Mouse (Mus musculus): ENCODE results near the gene B430305J03Rik. TPM values are rescaled to one million over a fixed set of nuclear protein-coding genes. Genes with fewer than 3 reads are reported as not detected.

Gene B430305J03Rik
- polyA plus RNA-seq, 1 experiment, result 2.4 TPM

DNA sequence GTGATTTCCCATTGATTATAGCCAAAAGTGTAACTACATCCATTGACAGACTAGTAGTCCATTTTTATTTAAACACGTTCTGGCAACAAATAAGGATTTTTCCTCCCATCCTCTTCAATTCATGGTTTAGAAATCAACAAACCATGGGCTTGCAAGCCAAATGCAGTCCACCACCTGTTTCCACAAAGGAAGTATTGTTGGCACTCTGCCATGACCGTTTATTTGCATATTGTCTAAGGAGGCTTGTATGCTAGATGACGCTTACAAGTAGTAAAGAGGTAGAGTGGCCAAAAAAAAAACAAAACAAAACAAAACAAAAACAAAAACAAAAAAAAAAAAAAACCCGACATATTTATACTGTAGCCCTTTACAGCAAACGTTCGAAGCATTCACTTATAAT is 7.6 kb downstream of the B430305J03Rik start:
- Histone ChIP-seq H3K4me3 (no peak overlapping the region), H3K4me2 (ENCODE audit: low read depth) (no peak overlapping the region), H3K27me3 (ENCODE audit: control insufficient read depth, insufficient read depth, insufficient read length) (no peaks in the 10 kb centered on the region), H3ac (ENCODE audit: control insufficient read depth, insufficient read length) (no peak overlapping the region), H3K79me2 (ENCODE audit: control insufficient read depth, insufficient read depth) (no peaks in the 10 kb centered on the region), H3K36me3 (ENCODE audit: control insufficient read depth, insufficient read depth) (no peaks in the 10 kb centered on the region)
- TF ChIP-seq TCF3 (IDR thresholded peaks at IDR 0.05; ENCODE audit: insufficient read length, low read depth) (no peak), USF1 (IDR thresholded peaks at IDR 0.05; ENCODE audit: low read depth) (no peak), MYOD1 (IDR thresholded peaks at IDR 0.05; ENCODE audit: control insufficient read depth in 1 of 3, insufficient read length in 2 of 3, low read depth in 2 of 3) (no peak), MAX (IDR thresholded peaks at IDR 0.05; ENCODE audit: low read depth) (no peak), POLR2A (IDR thresholded peaks at IDR 0.05; ENCODE audit: insufficient read length, low read depth) (no peak), E2F4 (IDR thresholded peaks at IDR 0.05; ENCODE audit: insufficient read depth) (no peak), MYOG (IDR thresholded peaks at IDR 0.05; ENCODE audit: control insufficient read depth in 1 of 3, insufficient read depth in 1 of 3, insufficient read length in 2 of 3, low read depth in 2 of 3) (no peak), CEBPB (IDR thresholded peaks at IDR 0.05; ENCODE audit: insufficient read depth, poor library complexity, severe bottlenecking) (no peak), TCF12 (IDR thresholded peaks at IDR 0.05; ENCODE audit: insufficient read depth, poor library complexity, severe bottlenecking) (no peak), SRF (IDR thresholded peaks at IDR 0.05; ENCODE audit: control insufficient read depth, insufficient read length, low read depth) (no peak), POLR2AphosphoS2 (IDR thresholded peaks at IDR 0.05; ENCODE audit: insufficient read length, low read depth) (no peak), REST (IDR thresholded peaks at IDR 0.05; ENCODE audit: insufficient read depth, insufficient read length) (no peak)

DNA sequence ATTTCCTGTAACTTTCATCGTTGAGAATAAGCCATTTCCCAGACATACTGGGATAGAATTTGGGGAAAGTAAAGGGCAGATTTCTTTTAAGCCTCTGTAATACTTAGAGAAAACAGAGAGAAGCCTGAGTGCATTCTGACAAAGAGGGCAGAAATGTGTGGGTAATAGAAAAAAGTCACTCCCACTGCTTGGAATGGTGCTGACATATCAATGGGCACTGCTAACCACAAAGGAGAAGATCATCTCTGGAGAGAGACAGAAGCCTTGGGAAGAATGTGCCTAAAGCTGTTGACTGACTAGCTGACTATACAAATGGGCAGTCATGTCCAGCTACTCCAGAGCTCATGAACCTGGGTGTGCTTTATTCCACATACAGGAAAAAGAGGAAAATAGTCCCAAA is 10.3 kb downstream of the B430305J03Rik start:
- no peaks in the 10 kb centered on the region for H3K79me2 ChIP-seq (ENCODE audit: control insufficient read depth, insufficient read depth)
- no peak overlapping the region for H3K4me3 ChIP-seq
- TF ChIP-seq E2F4 (IDR thresholded peaks at IDR 0.05; ENCODE audit: insufficient read depth) (no peak), POLR2A (IDR thresholded peaks at IDR 0.05; ENCODE audit: insufficient read length, low read depth) (no peak), MAX (IDR thresholded peaks at IDR 0.05; ENCODE audit: low read depth) (no peak), MYOD1 (IDR thresholded peaks at IDR 0.05; ENCODE audit: control insufficient read depth in 1 of 3, insufficient read length in 2 of 3, low read depth in 2 of 3) (no peak)
- H3K36me3 ChIP-seq (ENCODE audit: control insufficient read depth, insufficient read depth), result no peaks in the 10 kb centered on the region
- H3K27me3 ChIP-seq (ENCODE audit: control insufficient read depth, insufficient read depth, insufficient read length), result no peaks in the 10 kb centered on the region
- no peak overlapping the region for H3ac ChIP-seq (ENCODE audit: control insufficient read depth, insufficient read length)
- H3K4me2 ChIP-seq (ENCODE audit: low read depth), result no peak overlapping the region

DNA sequence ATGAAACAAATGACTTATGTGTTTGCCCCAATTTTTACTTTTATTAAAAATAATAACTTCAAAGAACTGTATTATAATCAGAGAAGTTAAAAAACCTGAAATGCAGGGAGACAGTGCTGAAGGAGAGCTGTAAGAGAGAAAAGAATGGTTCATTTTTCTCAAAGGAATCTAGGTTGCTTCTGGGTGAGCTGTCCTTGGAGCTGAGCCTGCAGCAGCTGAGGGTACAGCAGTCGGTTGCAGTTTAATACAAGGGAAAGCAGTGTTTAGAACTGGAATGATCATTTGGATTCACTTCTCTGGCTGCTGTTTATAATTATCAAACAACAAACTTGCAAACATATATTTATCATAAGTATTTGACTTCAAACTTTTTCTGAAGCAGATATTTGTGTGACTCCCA is 16.3 kb downstream of the B430305J03Rik start:
- Histone ChIP-seq H3K36me3 (ENCODE audit: control insufficient read depth, insufficient read depth) (no peaks in the 10 kb centered on the region), H3K4me2 (ENCODE audit: low read depth) (no peak overlapping the region), H3ac (ENCODE audit: control insufficient read depth, insufficient read length) (no peak overlapping the region), H3K27me3 (ENCODE audit: control insufficient read depth, insufficient read depth, insufficient read length) (no peaks in the 10 kb centered on the region), H3K4me3 (no peak overlapping the region), H3K79me2 (ENCODE audit: control insufficient read depth, insufficient read depth) (no peaks in the 10 kb centered on the region)
- no peak for TF ChIP-seq E2F4 (IDR thresholded peaks at IDR 0.05; ENCODE audit: insufficient read depth)
- no peak for TF ChIP-seq SRF (IDR thresholded peaks at IDR 0.05; ENCODE audit: control insufficient read depth, insufficient read length, low read depth)
- TF ChIP-seq USF1 (IDR thresholded peaks at IDR 0.05; ENCODE audit: low read depth), result no peak
- TF ChIP-seq MYOD1 (IDR thresholded peaks at IDR 0.05; ENCODE audit: control insufficient read depth in 1 of 3, insufficient read length in 2 of 3, low read depth in 2 of 3), result no peak
- no peak for TF ChIP-seq TCF12 (IDR thresholded peaks at IDR 0.05; ENCODE audit: insufficient read depth, poor library complexity, severe bottlenecking)
- TF ChIP-seq POLR2AphosphoS2 (IDR thresholded peaks at IDR 0.05; ENCODE audit: insufficient read length, low read depth), result no peak
- no peak for TF ChIP-seq POLR2A (IDR thresholded peaks at IDR 0.05; ENCODE audit: insufficient read length, low read depth)
- no peak for TF ChIP-seq TCF3 (IDR thresholded peaks at IDR 0.05; ENCODE audit: insufficient read length, low read depth)
- TF ChIP-seq MYOG (IDR thresholded peaks at IDR 0.05; ENCODE audit: control insufficient read depth in 1 of 3, insufficient read depth in 1 of 3, insufficient read length in 2 of 3, low read depth in 2 of 3), result no peak
- TF ChIP-seq REST (IDR thresholded peaks at IDR 0.05; ENCODE audit: insufficient read depth, insufficient read length), result no peak
- no peak for TF ChIP-seq CEBPB (IDR thresholded peaks at IDR 0.05; ENCODE audit: insufficient read depth, poor library complexity, severe bottlenecking)
- TF ChIP-seq MAX (IDR thresholded peaks at IDR 0.05; ENCODE audit: low read depth), result no peak

DNA sequence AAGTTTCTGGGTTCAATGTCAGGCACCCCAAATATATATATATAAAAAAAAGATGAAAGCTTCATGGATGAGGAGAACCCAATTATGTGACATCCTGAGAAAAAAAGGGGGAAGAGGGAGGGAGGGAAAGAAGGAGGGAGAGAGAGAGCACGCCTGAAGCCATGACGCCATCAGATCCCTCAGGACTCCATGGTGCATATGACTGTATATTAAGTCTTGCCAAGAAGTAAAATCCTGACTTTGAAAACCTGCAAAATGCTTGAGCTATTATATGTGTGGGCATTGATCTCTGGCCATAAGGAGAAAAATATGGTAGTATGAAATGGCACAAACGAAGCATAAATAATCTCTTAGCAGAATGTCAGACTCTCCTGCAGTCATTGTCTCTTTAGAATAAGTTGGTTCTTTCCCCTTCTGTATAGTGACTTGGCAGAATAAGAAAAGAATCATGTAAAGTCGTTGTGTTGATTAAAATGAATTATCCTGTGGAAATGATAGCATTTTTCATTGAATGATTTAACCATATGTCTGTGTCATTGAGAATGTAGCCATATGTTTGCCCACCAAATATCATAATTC is 17.6 kb downstream of the B430305J03Rik start:
- Histone ChIP-seq H3K79me2 (ENCODE audit: control insufficient read depth, insufficient read depth) (no peaks in the 10 kb centered on the region), H3K4me3 (no peak overlapping the region), H3K27me3 (ENCODE audit: control insufficient read depth, insufficient read depth, insufficient read length) (no peaks in the 10 kb centered on the region), H3K36me3 (ENCODE audit: control insufficient read depth, insufficient read depth) (no peaks in the 10 kb centered on the region), H3K4me2 (ENCODE audit: low read depth) (no peak overlapping the region), H3ac (ENCODE audit: control insufficient read depth, insufficient read length) (no peak overlapping the region)
- TF ChIP-seq SRF (IDR thresholded peaks at IDR 0.05; ENCODE audit: control insufficient read depth, insufficient read length, low read depth) (no peak), POLR2AphosphoS2 (IDR thresholded peaks at IDR 0.05; ENCODE audit: insufficient read length, low read depth) (no peak), USF1 (IDR thresholded peaks at IDR 0.05; ENCODE audit: low read depth) (no peak), E2F4 (IDR thresholded peaks at IDR 0.05; ENCODE audit: insufficient read depth) (no peak), REST (IDR thresholded peaks at IDR 0.05; ENCODE audit: insufficient read depth, insufficient read length) (no peak), TCF3 (IDR thresholded peaks at IDR 0.05; ENCODE audit: insufficient read length, low read depth) (no peak), TCF12 (IDR thresholded peaks at IDR 0.05; ENCODE audit: insufficient read depth, poor library complexity, severe bottlenecking) (no peak)

DNA sequence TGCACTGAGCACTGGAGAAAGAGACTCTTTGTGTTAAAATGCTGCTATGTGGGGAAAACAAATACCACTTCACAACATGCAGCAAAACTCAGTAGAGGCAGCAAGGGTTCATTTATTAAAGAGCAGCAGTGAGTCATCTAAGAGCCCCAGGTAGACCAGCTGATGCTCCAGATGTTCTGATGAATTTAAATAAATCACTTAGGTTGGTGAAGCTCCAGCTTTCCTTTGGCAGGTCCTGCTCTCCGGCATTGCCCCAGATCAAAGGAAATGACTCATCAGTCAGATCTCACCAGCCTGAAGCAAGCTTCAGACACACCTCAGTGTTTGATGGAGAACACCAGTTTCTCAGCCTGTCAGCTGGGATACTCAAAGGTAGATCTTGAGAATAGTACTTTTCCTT is 20.1 kb downstream of the B430305J03Rik start:
- H3K4me2 ChIP-seq (ENCODE audit: low read depth), result no peak overlapping the region
- H3K27me3 ChIP-seq (ENCODE audit: control insufficient read depth, insufficient read depth, insufficient read length), result no peaks in the 10 kb centered on the region
- no peak overlapping the region for H3ac ChIP-seq (ENCODE audit: control insufficient read depth, insufficient read length)
- TF ChIP-seq E2F4 (IDR thresholded peaks at IDR 0.05; ENCODE audit: insufficient read depth), result no peak
- TF ChIP-seq POLR2A (IDR thresholded peaks at IDR 0.05; ENCODE audit: insufficient read length, low read depth), result no peak
- no peak for TF ChIP-seq SRF (IDR thresholded peaks at IDR 0.05; ENCODE audit: control insufficient read depth, insufficient read length, low read depth)
- no peak for TF ChIP-seq TCF3 (IDR thresholded peaks at IDR 0.05; ENCODE audit: insufficient read length, low read depth)
- TF ChIP-seq MYOG (IDR thresholded peaks at IDR 0.05; ENCODE audit: control insufficient read depth in 1 of 3, insufficient read depth in 1 of 3, insufficient read length in 2 of 3, low read depth in 2 of 3), result no peak
- no peak for TF ChIP-seq USF1 (IDR thresholded peaks at IDR 0.05; ENCODE audit: low read depth)
- TF ChIP-seq POLR2AphosphoS2 (IDR thresholded peaks at IDR 0.05; ENCODE audit: insufficient read length, low read depth), result no peak
- TF ChIP-seq TCF12 (IDR thresholded peaks at IDR 0.05; ENCODE audit: insufficient read depth, poor library complexity, severe bottlenecking), result no peak
- no peak for TF ChIP-seq MYOD1 (IDR thresholded peaks at IDR 0.05; ENCODE audit: control insufficient read depth in 1 of 3, insufficient read length in 2 of 3, low read depth in 2 of 3)
- no peak for TF ChIP-seq CEBPB (IDR thresholded peaks at IDR 0.05; ENCODE audit: insufficient read depth, poor library complexity, severe bottlenecking)
- TF ChIP-seq MAX (IDR thresholded peaks at IDR 0.05; ENCODE audit: low read depth), result no peak
- H3K4me3 ChIP-seq, result no peak overlapping the region
- no peaks in the 10 kb centered on the region for H3K79me2 ChIP-seq (ENCODE audit: control insufficient read depth, insufficient read depth)
- no peaks in the 10 kb centered on the region for H3K36me3 ChIP-seq (ENCODE audit: control insufficient read depth, insufficient read depth)

Data from myocyte (in vitro differentiated cells).